ENCODE assay signal across 8 mouse cellular contexts in genomic region chr5:34659686-34660590, GRCm38 (mm10). TPM values are rescaled to one million over a fixed set of nuclear protein-coding genes. Genes with fewer than 3 reads are reported as not detected.
DNase-seq lines count a peak whose midpoint lies in the region; ATAC-seq lines count a peak whose summit lies in the region.

Gene Nop14 (minus strand): TSS chr5:34660148.
Gene Grk4 (plus strand): TSS chr5:34660379.

- H3K4me1 ChIP-seq in brown adipose tissue, adult 24 weeks (ENCODE audit: control insufficient read depth, insufficient read depth, insufficient read length, low read length) = no peaks in the 10 kb centered on the region
- H3K4me1 ChIP-seq in heart, embryonic 13.5 days = peaks cover 30% of the 10 kb centered on the region
- H3K4me1 ChIP-seq in liver, embryonic 12.5 days = peaks cover 32% of the 10 kb centered on the region
- H3K4me1 ChIP-seq in stomach, embryonic 15.5 days = peaks cover 3% of the 10 kb centered on the region

- peak within 1 kb of the TSS; percentile 77 for H3K4me3 ChIP-seq in brown adipose tissue, adult 24 weeks (ENCODE audit: insufficient read depth, low read depth, low read length)
- H3K4me3 ChIP-seq in heart, embryonic 13.5 days = peak within 1 kb of the TSS; percentile 85
- H3K4me3 ChIP-seq in liver, embryonic 12.5 days = peak within 1 kb of the TSS; percentile 80
- H3K4me3 ChIP-seq in stomach, embryonic 15.5 days (replicated peaks) = peak within 1 kb of the TSS; percentile 72

- peak within 1 kb of the TSS; percentile 42 for H3K27ac ChIP-seq in brown adipose tissue, adult 24 weeks (replicated peaks; ENCODE audit: low read depth, low read length)
- peak within 1 kb of the TSS; percentile 92 for H3K27ac ChIP-seq in heart, embryonic 13.5 days (replicated peaks)
- H3K27ac ChIP-seq in liver, embryonic 12.5 days = peak within 1 kb of the TSS; percentile 93
- peak within 1 kb of the TSS; percentile 84 for H3K27ac ChIP-seq in stomach, embryonic 15.5 days

- peak; percentile 99 for ATAC-seq in heart, embryonic 13.5 days (ENCODE audit: extremely low read depth, insufficient number of reproducible peaks, low FRiP score, low TSS enrichment)
- peak; percentile 100 for ATAC-seq in liver, embryonic 12.5 days
- peak; percentile 100 for ATAC-seq in stomach, embryonic 15.5 days (ENCODE audit: insufficient read depth, low FRiP score, low read depth)

- peak; percentile 99 for DNase-seq in CD4-positive, CD25-positive, alpha-beta regulatory T cell, adult 2 months (ENCODE audit: low read depth, low spot score)
- DNase-seq in fat pad, adult 2 months (ENCODE audit: extremely low read depth, low read depth, low spot score) = peak; percentile 97
- DNase-seq in kidney, postnatal 10 days = peak; percentile 99
- DNase-seq in natural killer cell, adult 2 months (ENCODE audit: low spot score in 2 of 2) = peak; percentile 99

- H3K9ac ChIP-seq in heart, embryonic 13.5 days = peak within 1 kb of the TSS; percentile 87
- H3K9ac ChIP-seq in liver, embryonic 12.5 days = peak within 1 kb of the TSS; percentile 81
- peak within 1 kb of the TSS; percentile 51 for H3K9ac ChIP-seq in stomach, embryonic 15.5 days

- no peaks in the 10 kb centered on the region for H3K9me3 ChIP-seq in heart, embryonic 13.5 days
- H3K9me3 ChIP-seq in liver, embryonic 12.5 days (replicated peaks) = no peaks in the 10 kb centered on the region
- no peaks in the 10 kb centered on the region for H3K9me3 ChIP-seq in stomach, embryonic 15.5 days

- peak within 1 kb of the TSS; percentile 81 for H3K4me2 ChIP-seq in heart, embryonic 13.5 days
- H3K4me2 ChIP-seq in liver, embryonic 12.5 days = peak within 1 kb of the TSS; percentile 87
- peak within 1 kb of the TSS; percentile 73 for H3K4me2 ChIP-seq in stomach, embryonic 15.5 days

- H3K36me3 ChIP-seq in heart, embryonic 13.5 days = peaks cover 23% of the 10 kb centered on the region
- H3K36me3 ChIP-seq in liver, embryonic 12.5 days = peaks cover 28% of the 10 kb centered on the region
- H3K36me3 ChIP-seq in stomach, embryonic 15.5 days = peaks cover 9% of the 10 kb centered on the region

- H3K27me3 ChIP-seq in heart, embryonic 13.5 days (replicated peaks) = no peaks in the 10 kb centered on the region
- no peaks in the 10 kb centered on the region for H3K27me3 ChIP-seq in liver, embryonic 12.5 days (replicated peaks)
- no peaks in the 10 kb centered on the region for H3K27me3 ChIP-seq in stomach, embryonic 15.5 days (replicated peaks)

- under 1% methylated on average over 60 of the region's 60 CpGs for WGBS in heart, embryonic 13.5 days
- WGBS in liver, embryonic 12.5 days (ENCODE audit: insufficient replicate concordance) = under 1% methylated on average over 60 of the region's 60 CpGs
- WGBS in stomach, embryonic 15.5 days = under 1% methylated on average over 60 of the region's 60 CpGs

RNA-seq across cellular contexts. Expression of gene Nop14, which starts in this region (rescaled TPM):
- polyA plus RNA-seq in brown adipose tissue, adult 24 weeks (2012; ENCODE audit: insufficient read depth, insufficient read length, missing spikeins) = 11.8 and 14.8 TPM in 2 replicates
- polyA plus RNA-seq in heart, embryonic 13.5 days (2015; fragmentation: Nextera tagmentation; extraction: Ambion mirVana) = 15.3 and 16.6 TPM in 2 replicates
- 26.4 and 27.9 TPM in 2 replicates for polyA plus RNA-seq in liver, embryonic 12.5 days (2016; fragmentation: Nextera tagmentation; extraction: Ambion mirVana)
- polyA plus RNA-seq in stomach, embryonic 15.5 days (2015; fragmentation: Nextera tagmentation; extraction: Ambion mirVana) = 22.8 and 25.9 TPM in 2 replicates

RNA-seq across cellular contexts. Expression of gene Grk4, which starts in this region (rescaled TPM):
- polyA plus RNA-seq in brown adipose tissue, adult 24 weeks (2012; ENCODE audit: insufficient read depth, insufficient read length, missing spikeins) = 2.4 and 2.7 TPM in 2 replicates
- 2.4 and 3.5 TPM in 2 replicates for polyA plus RNA-seq in heart, embryonic 13.5 days (2015; fragmentation: Nextera tagmentation; extraction: Ambion mirVana)
- 1.2 and 1.4 TPM in 2 replicates for polyA plus RNA-seq in liver, embryonic 12.5 days (2016; fragmentation: Nextera tagmentation; extraction: Ambion mirVana)
- polyA plus RNA-seq in stomach, embryonic 15.5 days (2015; fragmentation: Nextera tagmentation; extraction: Ambion mirVana) = 1.8 and 2.4 TPM in 2 replicates

Comparison
In these comparisons a context has a peak if more than half of its experiments do, and no peak if none do; other contexts are left out.
1. Peak in every context shown above with its lines: DNase-seq, ATAC-seq, H3K4me3 ChIP-seq and H3K27ac ChIP-seq.
2. H3K27ac ChIP-seq: peak in every context shown above with its lines; median percentile 93 in liver, embryonic 12.5 days; 92 in heart, embryonic 13.5 days; 84 in stomach, embryonic 15.5 days; 42 in brown adipose tissue, adult 24 weeks.